Mouse (Mus musculus) T-helper 2 cell (primary cell): ENCODE results near the gene Tcf7l2.

Experiments used
- in situ Hi-C: fragments of 300-600 bp; cut with MboI, MseI; formaldehyde crosslinking; loops from one replicate; pipeline ENCODE4 v1.15.1; 2025; ENCODE audit warnings: high pct_unique_total_duplicates

The Tcf7l2 gene

GRCm38 (mm10) chr19:55756707-55757106 is 15.1 kb downstream of the Tcf7l2 start:
- in situ Hi-C loops, result no loop called here

- in situ Hi-C loops, result no loop called here
Measured at GRCm38 (mm10) chr19:55757403-55757802, 15.8 kb downstream of the Tcf7l2 start.

- in situ Hi-C loops, result no loop called here
Measured at GRCm38 (mm10) chr19:55758158-55758557, 16.5 kb downstream of the Tcf7l2 start.

- in situ Hi-C loops, result no loop called here
Measured at GRCm38 (mm10) chr19:55759006-55759405, 17.4 kb downstream of the Tcf7l2 start.

- in situ Hi-C loops, result no loop called here
Measured at GRCm38 (mm10) chr19:55761086-55761485, 19.5 kb downstream of the Tcf7l2 start.

GRCm38 (mm10) chr19:55762187-55762586 is 20.6 kb downstream of the Tcf7l2 start:
- in situ Hi-C loops, result no loop called here

- in situ Hi-C loops, result loop anchor here (5.0 kb wide), 1 partner anchor 34 kb away; no protein-coding TSS in a partner anchor
Measured at GRCm38 (mm10) chr19:55765814-55766213, 24.2 kb downstream of the Tcf7l2 start.

- in situ Hi-C loops, result loop anchor here (5.0 kb wide), 1 partner anchor 35 kb away; no protein-coding TSS in a partner anchor
Measured at GRCm38 (mm10) chr19:55767104-55767503, 25.5 kb downstream of the Tcf7l2 start.

- in situ Hi-C loops, result loop anchor here (5.0 kb wide), 1 partner anchor 35 kb away; no protein-coding TSS in a partner anchor
Measured at GRCm38 (mm10) chr19:55767579-55767978, 26.0 kb downstream of the Tcf7l2 start.

- in situ Hi-C loops, result loop anchor here (5.0 kb wide), 1 partner anchor 36 kb away; no protein-coding TSS in a partner anchor
Measured at GRCm38 (mm10) chr19:55768246-55768645, 26.6 kb downstream of the Tcf7l2 start.

- in situ Hi-C loops, result loop anchor here (5.0 kb wide), 1 partner anchor 37 kb away; no protein-coding TSS in a partner anchor
Measured at GRCm38 (mm10) chr19:55768889-55769288, 27.3 kb downstream of the Tcf7l2 start.

GRCm38 (mm10) chr19:55774334-55774733 is 32.7 kb downstream of the Tcf7l2 start:
- in situ Hi-C loops, result no loop called here

GRCm38 (mm10) chr19:55774824-55775223 is 33.2 kb downstream of the Tcf7l2 start:
- in situ Hi-C loops, result no loop called here

GRCm38 (mm10) chr19:55779871-55780270 is 38.3 kb downstream of the Tcf7l2 start:
- in situ Hi-C loops, result no loop called here

- in situ Hi-C loops, result no loop called here
Measured at GRCm38 (mm10) chr19:55781087-55781486, 39.5 kb downstream of the Tcf7l2 start.

- in situ Hi-C loops, result no loop called here
Measured at GRCm38 (mm10) chr19:55781681-55782080, 40.1 kb downstream of the Tcf7l2 start.

- in situ Hi-C loops, result no loop called here
Measured at GRCm38 (mm10) chr19:55784796-55785418, 43.3 kb downstream of the Tcf7l2 start.

GRCm38 (mm10) chr19:55787420-55787819 is 45.8 kb downstream of the Tcf7l2 start:
- in situ Hi-C loops, result no loop called here

GRCm38 (mm10) chr19:55788285-55788904 is 46.8 kb downstream of the Tcf7l2 start:
- in situ Hi-C loops, result no loop called here

GRCm38 (mm10) chr19:55788905-55789295 is 47.3 kb downstream of the Tcf7l2 start:
- in situ Hi-C loops, result no loop called here

GRCm38 (mm10) chr19:55789838-55790237 is 48.2 kb downstream of the Tcf7l2 start:
- in situ Hi-C loops, result loop anchor here (10.0 kb wide), 1 partner anchor 55 kb away; no protein-coding TSS in a partner anchor

GRCm38 (mm10) chr19:55791293-55791692 is 49.7 kb downstream of the Tcf7l2 start:
- in situ Hi-C loops, result loop anchor here (10.0 kb wide), 1 partner anchor 56 kb away; no protein-coding TSS in a partner anchor

GRCm38 (mm10) chr19:55791886-55792285 is 50.3 kb downstream of the Tcf7l2 start:
- in situ Hi-C loops, result loop anchor here (10.0 kb wide), 1 partner anchor 57 kb away; no protein-coding TSS in a partner anchor
